Mouse (Mus musculus): Measurements from ENCODE around the gene Scube2.

The Scube2 gene

DNA sequence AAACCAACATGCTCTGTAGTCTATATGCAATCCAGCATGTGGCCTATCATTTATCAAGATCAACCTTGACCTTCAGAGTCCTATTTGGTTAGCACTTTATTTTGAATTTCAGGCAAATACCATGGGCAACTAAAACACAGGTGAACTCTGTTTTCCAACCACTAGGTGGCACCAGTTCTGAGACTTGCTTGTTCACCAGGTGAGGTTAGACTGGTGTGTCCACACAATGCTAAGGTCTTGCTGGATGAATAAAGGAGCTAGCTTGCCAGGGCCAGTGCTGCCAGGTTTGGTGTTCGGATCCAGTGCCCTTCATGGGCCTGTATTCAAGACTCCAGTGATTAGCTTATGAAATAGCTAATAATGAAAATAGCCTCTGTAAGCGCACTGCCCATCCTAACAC, 72.7 kb downstream of the Scube2 start:
- peak; percentile 43 for DNase-seq

DNA sequence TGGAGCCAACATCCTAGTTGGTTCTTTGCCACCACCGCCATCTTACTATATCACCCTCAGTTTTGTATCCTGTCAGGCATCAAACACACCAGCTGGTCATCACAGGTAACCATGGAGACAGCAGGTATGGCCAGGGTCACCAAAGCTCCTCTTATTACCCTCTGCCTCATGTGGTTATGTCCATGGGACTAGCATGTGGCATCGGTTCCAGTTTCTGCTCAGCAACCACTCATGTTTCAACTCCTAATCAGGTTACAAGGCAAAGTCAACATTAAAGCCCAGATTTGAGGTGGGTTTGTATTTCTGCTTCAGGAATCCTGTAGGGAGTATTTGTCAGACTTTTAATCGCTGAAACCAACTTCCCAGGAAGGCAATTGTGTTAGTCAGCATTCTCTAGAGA, 74.7 kb downstream of the Scube2 start:
- DNase-seq, result no peak

DNA sequence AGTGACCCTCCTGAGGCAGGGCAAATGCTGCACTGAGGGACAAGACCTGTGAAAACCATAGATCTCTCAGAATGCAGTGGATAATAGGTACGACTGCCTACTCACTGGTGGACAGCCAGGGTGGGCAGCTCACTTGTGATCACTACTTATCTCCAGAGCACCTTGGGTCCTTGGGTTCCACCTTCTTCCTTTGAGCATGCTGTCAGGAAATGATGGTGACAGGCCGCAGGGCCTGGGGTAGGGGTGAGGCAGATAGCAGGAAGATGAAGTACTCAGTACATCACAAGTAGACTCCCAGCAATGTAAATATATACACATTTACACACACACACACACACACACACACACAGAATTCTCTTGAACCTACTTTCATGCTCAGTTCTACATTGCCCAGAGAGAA, 77.6 kb downstream of the Scube2 start:
- DNase-seq, result no peak

DNA sequence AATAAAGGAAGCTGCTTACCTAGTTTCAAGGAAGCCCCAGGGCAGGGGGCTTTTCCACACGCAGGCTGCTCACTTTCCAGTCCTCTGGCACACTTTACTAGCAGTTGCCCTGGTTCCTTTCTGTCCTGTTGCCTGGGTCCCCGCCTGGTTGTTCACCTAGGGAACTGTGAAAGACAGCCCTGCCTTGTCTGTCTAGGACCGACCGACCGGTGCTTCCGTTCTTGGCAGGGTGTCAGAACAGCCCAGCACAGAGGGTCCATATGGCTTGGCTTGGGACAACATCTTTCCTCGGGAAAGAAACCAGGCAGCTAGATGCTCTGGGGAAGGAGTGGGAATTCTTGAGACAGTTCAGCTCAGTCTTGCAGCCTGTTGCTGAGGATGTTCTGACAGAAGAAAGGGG, 82.2 kb downstream of the Scube2 start:
- no peak for DNase-seq

DNA sequence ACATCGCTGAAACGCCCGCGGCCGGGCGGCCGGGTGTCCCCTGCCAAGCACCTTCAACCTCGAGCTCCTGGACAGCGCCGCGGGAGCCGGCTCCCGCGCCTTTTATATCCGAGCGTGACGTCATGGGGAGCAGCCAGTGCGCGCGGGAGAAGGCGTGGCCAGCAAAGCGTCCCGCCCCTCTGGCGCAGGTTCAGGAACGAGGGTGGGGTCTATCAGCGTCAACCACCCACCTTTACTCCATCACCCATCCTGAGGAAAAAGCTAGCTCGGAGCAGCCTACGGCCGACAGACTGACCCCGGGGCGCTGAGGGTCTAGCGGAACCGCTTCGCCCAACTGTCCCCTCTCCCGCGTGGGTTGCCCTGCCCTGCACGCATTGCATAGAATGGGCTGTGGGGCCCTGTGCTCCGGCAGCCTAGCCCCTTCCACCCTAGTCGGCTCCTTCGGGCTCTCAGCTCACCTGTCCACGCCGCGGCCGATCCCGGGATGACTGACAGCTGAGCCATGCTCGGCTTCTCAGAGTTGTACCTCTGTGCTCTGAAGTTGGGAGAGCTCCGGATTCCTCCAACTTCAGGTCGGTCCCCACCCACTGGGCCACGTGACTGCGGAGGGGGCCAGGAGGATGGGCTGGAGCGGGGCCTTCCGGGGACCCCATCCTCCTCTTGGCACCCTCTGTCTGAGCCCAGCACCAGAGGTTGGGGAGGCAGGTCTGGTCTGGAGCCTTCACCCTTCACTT, 83.8 kb downstream of the Scube2 start, which contains the start of gene Nrip3:
TSS of gene Nrip3 (minus strand) at position 556 of the 734 bp plus-strand sequence.
- peak; percentile 72 for DNase-seq

DNA sequence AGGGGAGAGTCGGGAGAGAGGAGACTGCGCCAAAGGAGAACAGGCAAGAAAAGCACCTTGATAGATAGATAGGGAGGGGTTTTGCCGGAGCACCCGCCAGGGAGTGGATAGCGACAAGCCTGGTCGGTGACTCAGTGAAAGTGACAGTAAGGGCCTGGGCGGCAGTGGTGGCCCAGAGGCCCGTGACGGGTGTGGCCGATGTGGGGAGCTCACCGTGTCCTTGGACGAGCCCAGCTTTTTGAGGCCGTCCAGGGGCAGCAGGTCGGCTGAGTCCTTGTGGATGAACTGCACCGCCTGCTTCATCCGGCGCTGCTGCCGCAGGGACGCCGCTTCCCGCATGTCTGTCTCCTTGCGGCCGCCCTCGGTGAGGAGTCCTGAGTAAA, 84.4 kb downstream of the Scube2 start:
- DNase-seq, result no peak

DNA sequence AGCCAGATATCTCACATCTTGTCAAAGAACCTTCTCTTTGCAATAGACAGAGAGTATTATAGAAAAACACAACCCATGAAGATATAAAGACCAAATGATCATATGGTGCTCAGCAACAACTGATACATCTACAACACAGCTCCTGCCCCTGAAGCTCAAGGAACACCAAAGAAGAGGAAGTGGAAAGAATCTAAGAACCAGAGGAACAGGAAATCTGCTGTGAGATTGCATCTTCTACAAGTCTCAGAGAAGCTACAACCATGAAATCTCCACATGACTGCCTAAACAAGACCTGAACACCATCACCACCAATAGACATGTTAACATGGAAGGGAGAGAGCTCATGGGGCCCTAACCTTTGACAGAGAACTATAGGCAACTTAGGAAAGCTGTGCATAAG, 93.2 kb downstream of the Scube2 start:
- DNase-seq, result no peak

DNA sequence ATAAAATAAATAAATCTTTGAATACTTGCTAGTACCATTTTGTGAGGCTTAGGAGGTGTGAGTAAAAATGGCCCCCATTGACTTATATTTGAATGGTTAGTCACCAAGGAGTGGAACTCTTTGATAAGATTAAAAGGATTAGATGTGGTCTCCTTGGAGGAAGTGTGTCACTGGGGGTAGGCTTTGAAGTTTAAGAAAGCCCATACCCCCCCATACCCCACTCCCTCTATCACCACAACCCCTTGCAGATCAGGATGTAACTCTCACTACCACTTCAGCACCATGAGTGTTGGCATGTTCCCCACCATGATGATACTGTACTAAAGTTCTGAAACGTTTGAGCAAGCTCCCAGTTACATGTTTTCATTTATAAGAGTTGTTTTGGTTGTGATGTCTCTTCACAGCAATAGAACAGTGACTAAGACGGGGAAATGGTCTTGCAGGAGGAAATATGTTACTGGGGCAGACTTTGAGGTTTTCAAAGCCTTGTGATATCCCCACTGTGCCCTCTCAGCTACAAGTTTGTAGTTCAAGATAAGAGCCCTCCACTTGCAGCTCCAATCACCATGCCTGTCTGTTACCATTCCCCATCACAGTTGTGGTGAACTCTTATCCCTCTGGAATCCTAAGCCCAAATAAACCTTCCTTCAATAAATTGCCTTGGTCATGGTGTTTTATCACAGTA, 96.6 kb downstream of the Scube2 start:
- DNase-seq, result no peak

DNA sequence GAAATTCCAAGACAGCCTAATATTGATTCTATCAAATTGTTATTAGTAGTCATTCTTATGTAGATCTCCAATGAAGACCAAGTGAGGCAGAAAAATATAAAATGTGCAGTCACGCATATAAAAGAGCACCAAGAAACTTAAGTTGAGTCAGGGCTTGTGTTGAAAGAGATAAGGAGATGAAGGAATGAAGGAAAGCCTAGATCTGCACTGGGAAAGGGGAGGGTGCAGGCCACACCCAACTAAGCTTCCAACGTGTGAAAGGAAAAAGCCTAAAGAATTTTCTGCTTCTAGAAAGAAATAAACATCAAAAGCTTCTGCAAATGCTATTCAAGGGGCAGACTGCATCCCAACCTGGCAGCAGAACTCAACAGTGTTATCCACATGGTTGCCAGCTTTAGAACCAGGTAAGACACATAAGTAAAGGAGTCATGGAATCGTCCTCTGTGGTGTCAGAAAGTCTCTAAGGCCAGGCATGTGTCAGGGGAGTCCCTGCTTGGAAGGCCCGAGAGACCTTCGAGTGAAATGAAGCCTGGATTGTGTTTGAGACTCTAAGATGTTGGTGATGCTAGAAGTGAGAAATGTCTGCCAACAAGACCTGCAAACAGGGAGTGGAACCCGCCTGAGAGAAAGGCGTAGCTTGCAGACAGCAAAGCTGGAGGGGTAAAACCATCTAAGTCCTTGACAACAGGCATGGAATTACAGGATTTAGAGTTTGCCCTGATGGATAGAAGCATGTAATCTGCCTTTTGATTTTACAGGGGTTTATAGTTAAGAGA, 97.7 kb downstream of the Scube2 start:
- DNase-seq, result no peak

DNA sequence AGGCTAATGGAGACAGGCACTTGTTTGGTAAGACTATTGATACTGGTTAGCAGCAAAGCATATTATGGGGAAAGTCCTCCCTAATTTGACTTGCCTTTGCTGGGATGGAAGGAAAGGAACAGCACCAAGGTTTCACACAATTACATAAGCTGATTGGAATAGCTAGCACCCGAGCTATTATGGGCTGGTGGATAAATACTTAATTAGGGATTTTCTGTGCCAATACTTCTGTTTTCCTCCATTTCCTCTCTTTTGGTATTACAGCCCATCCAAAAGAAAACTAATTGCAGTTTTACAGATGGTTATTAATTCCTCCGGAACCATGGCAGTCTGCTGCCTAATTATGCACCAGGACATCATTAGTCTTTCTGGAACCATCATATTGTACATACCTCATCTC, 101.5 kb downstream of the Scube2 start:
- no peak for DNase-seq

DNA sequence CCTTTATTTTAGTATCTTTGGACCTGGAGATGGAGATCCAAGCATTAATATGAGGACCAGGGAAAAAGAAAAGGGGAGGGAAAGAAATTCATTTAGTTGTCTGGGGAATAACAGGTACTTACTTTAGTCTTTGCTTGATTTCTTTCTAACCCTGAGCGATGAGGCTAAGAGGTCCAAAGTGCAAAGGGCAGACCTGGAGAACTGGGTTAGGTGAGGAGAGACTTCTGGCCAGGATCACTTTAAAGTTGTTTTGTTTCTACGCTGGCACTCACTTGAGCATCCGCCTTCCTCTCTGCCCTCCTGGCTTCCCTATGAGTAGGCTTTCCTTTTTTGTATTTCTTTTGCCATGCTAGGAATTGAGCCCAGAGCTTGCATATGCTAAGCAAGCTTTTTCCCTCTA, 109.2 kb downstream of the Scube2 start:
- DNase-seq, result no peak

DNA sequence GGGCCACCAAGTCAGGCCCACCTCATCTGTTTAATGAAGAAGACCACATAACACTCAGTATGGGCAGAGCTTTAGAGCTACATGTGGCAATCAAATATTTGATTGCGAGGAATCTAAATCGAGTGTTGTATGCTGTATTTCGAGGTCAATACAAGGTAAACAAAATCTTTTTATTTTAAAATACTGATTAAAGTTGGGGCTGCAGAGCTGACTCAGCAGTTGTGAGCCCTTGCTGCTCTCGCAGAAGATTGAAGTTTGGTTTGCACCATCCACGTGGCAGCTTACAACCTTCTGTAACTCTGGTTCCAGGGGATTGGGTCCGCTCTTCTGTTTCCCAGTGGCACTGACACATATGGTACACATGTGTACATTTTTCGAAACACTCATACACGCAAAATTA, 111.4 kb downstream of the Scube2 start:
- no peak for DNase-seq

DNA sequence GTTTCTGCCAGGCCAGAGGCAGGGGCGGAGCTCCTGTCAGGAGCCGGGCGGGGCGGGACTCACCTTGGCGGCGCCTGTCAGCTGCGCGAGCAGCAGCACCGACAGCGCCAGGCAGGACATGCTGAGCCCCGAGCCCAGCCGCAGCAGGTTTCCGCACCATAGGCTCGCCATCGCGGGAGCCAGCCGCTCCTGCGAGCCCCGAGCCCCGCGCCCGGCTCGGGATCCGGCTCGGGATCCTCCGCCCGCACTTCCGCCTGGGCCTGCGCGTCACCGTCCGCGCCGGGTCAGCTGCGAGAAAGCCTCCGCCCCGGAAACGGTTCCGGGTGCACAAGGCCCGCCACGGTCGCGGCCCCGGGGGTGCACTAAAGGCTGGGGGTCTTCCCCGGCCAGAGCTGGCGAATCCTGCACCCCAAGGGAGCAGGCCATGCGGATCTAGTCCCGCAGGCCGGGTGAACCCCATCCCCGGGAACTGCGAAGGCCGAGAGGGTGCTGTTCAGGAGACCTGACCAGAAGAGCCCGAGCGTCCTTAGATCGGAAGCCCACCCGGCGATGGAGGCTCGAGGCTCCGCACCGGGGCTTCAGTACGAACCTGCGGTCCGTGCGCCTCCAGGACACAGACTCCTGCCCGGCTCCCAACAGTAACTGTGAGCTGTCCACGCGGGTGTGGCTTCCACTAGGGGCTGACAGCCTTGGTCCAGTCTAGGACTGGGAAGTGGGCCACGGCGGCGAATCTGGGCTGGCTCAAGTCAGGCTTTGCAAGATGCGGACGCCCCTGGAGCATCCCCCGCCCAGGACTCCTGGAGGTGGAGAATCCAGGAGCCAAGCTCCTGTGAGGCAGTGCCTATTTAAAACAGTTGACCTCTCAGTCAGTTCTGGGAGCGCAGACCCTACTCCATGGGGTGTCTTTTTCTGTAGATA, 113.2 kb downstream of the Scube2 start, which contains the start of gene Tmem9b:
TSS of gene Tmem9b (minus strand) at position 868 of the 918 bp plus-strand sequence.
- DNase-seq, result peak; percentile 87

DNA sequence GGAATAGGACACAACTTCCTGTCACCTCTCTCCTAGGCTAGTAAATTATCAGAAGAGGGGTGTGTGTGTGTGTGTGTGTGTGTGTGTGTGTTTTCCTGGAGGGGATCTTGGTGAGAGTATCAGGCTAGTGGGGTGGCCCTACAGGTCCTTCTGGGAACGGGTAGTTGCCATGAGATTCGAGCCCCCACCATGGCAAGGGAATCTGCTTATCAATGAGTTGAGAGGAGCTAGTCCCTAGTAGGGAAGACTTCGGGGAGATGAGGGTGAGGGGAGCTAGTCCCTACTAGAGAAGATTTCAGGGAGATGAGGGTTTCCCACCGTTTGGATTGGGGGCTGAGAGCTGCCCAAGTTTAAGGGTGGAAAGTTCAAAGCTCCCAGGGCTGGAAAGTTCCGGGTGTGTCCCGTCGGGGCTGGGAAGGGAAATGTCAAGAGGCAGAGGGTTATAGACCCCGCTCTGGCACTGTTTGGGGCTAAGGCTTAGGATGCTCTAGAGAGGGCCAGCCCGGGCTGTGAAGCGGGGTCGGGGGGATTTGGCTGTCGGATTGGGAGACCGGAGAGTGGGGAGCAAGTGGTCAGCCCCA, 114.0 kb downstream of the Scube2 start:
- DNase-seq, result no peak

All from right cerebral cortex, adult 18-20 months (tissue).